Comparison of ENCODE assay signal across 21 mouse cellular contexts in genomic region chr2:165444861-165445260, GRCm38 (mm10). TPM values are rescaled to one million over a fixed set of nuclear protein-coding genes. Genes with fewer than 3 reads are reported as not detected.
"Had no signal": no experiment of that assay in that cellular context is flagged by ENCODE, and none has a peak within 500 bp of the region (broad histone marks: within the 10 kb centered on the region; RNA-seq: fewer than 3 reads in every experiment).

No protein-coding gene starts in this region.

- H3K4me2 ChIP-seq: liver, embryonic 13.5 days; liver, embryonic 15.5 days; lung, embryonic 15.5 days; midbrain, embryonic 11.5 days; midbrain, embryonic 13.5 days; midbrain, embryonic 15.5 days; neural tube, embryonic 13.5 days; neural tube, embryonic 15.5 days had no signal

- H3K27ac ChIP-seq: liver, embryonic 13.5 days; liver, embryonic 15.5 days; lung, embryonic 15.5 days; macrophage; midbrain, embryonic 13.5 days; midbrain, embryonic 15.5 days; neural tube, embryonic 13.5 days; neural tube, embryonic 15.5 days had no signal

- H3K27me3 ChIP-seq: liver, embryonic 13.5 days; liver, embryonic 15.5 days; lung, embryonic 15.5 days; midbrain, embryonic 13.5 days; midbrain, embryonic 15.5 days; neural tube, embryonic 13.5 days; neural tube, embryonic 15.5 days had no signal

- H3K4me3 ChIP-seq: liver, embryonic 13.5 days; liver, embryonic 15.5 days; lung, embryonic 15.5 days; megakaryocyte, embryonic 14.5 days; midbrain, embryonic 13.5 days; midbrain, embryonic 15.5 days; myocyte; neural tube, embryonic 13.5 days; neural tube, embryonic 15.5 days had no signal

- H3K9ac ChIP-seq: liver, embryonic 13.5 days; liver, embryonic 15.5 days; liver, postnatal 0 days; lung, embryonic 15.5 days; midbrain, embryonic 13.5 days; midbrain, embryonic 15.5 days; neural tube, embryonic 13.5 days; neural tube, embryonic 15.5 days had no signal

- H3K36me3 ChIP-seq: liver, embryonic 13.5 days; liver, embryonic 15.5 days; lung, embryonic 15.5 days; midbrain, embryonic 13.5 days; midbrain, embryonic 15.5 days; neural tube, embryonic 13.5 days; neural tube, embryonic 15.5 days had no signal

- ATAC-seq: liver, postnatal 0 days; midbrain, embryonic 13.5 days; midbrain, embryonic 15.5 days had no signal

- DNase-seq: liver, embryonic 13.5 days; liver, postnatal 0 days; lung, adult 2 months; lung, postnatal 10 days; right cerebral cortex, postnatal 14 days; thymus, adult 18-20 months; thymus, postnatal 14 days; thymus, postnatal 36 days had no signal

- H3K9me3 ChIP-seq: liver, embryonic 13.5 days; liver, embryonic 15.5 days; lung, embryonic 15.5 days; midbrain, embryonic 13.5 days; midbrain, embryonic 15.5 days; neural tube, embryonic 13.5 days; neural tube, embryonic 15.5 days had no signal

- H3K4me1 ChIP-seq: lung, embryonic 15.5 days; midbrain, embryonic 13.5 days; midbrain, embryonic 15.5 days; neural tube, embryonic 15.5 days had no signal

RNA-seq across cellular contexts. Expression of gene Ocstamp, which starts 44.7 kb away (rescaled TPM):
- total RNA-seq: midbrain, postnatal 0 days had no signal
- polyA plus RNA-seq: lung, embryonic 15.5 days; macrophage; midbrain, embryonic 13.5 days; midbrain, embryonic 15.5 days; myocyte; neural tube, embryonic 11.5 days; thymus, postnatal 0 days had no signal

RNA-seq across cellular contexts. Expression of gene Slc2a10, which starts 58.7 kb away (rescaled TPM):
- polyA plus RNA-seq: macrophage had no signal
